Mouse (Mus musculus): ENCODE results near the gene Pak1ip1. TPM values are rescaled to one million over a fixed set of nuclear protein-coding genes. Genes with fewer than 3 reads are reported as not detected.
"Not testable (repeated sequence)": the region's sequence is repeated elsewhere in the genome, so short reads cannot be mapped to it uniquely, and the experiment has no call there.

Gene Pak1ip1
- polyA plus RNA-seq, 1 experiment: 32.0 TPM

DNA sequence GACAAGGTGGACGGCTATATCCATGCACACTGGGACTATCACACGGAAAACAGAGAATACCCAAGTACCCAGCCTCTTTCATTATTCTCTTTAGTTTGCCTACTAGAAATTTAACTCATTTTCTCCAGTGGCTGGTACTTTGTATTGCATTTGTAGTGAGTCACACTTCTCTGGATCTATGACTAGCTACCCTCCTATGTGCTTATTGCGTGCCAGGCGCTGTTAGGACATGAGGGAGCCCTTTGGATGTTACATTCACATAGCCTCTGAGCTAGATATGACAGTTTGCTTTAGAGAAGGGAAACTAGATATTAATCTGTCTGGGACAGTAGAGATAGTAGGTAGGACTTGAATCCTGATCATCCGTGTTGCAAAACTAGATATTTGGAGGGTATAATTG, 14.7 kb upstream of the Pak1ip1 start:
- WGBS: 95% methylated on average over 5 of the region's 5 CpGs
- H3K27ac ChIP-seq (ENCODE audit: insufficient read depth, low read depth, low read length): no peak overlapping the region
- H3K4me1 ChIP-seq (ENCODE audit: control insufficient read depth, insufficient read depth, low read length): no peaks in the 10 kb centered on the region
- DNase-seq: no peak
- H3K4me3 ChIP-seq (ENCODE audit: insufficient read depth, low read depth, low read length): no peak overlapping the region
- no peak for TF ChIP-seq POLR2A (IDR thresholded peaks at IDR 0.05; ENCODE audit: low read depth, low read length)
- no peak for TF ChIP-seq CTCF (conservative IDR thresholded peaks at IDR 0.05; ENCODE audit: insufficient read depth, insufficient read length, low read depth, low read length)
- no peaks in the 10 kb centered on the region for H3K27me3 ChIP-seq (replicated peaks; ENCODE audit: control insufficient read depth, insufficient read depth, low read length)
- no peaks in the 10 kb centered on the region for H3K36me3 ChIP-seq (ENCODE audit: control insufficient read depth, insufficient read depth, low read length)

GRCm38 (mm10) chr13:40987608-40988303, 13.1 kb upstream of the Pak1ip1 start:
- not testable (repeated sequence) for H3K4me1 ChIP-seq (ENCODE audit: control insufficient read depth, insufficient read depth, low read length); H3K36me3 ChIP-seq (ENCODE audit: control insufficient read depth, insufficient read depth, low read length); H3K27ac ChIP-seq (ENCODE audit: insufficient read depth, low read depth, low read length); H3K4me3 ChIP-seq (ENCODE audit: insufficient read depth, low read depth, low read length); DNase-seq; H3K27me3 ChIP-seq (replicated peaks; ENCODE audit: control insufficient read depth, insufficient read depth, low read length)
- WGBS: 68% methylated on average over 4 of the region's 4 CpGs

GRCm38 (mm10) chr13:40988418-40988817, 12.4 kb upstream of the Pak1ip1 start:
- Histone ChIP-seq H3K27me3 (replicated peaks; ENCODE audit: control insufficient read depth, insufficient read depth, low read length) (no peaks in the 10 kb centered on the region), H3K36me3 (ENCODE audit: control insufficient read depth, insufficient read depth, low read length) (no peaks in the 10 kb centered on the region), H3K27ac (ENCODE audit: insufficient read depth, low read depth, low read length) (no peak overlapping the region), H3K4me1 (ENCODE audit: control insufficient read depth, insufficient read depth, low read length) (no peaks in the 10 kb centered on the region), H3K4me3 (ENCODE audit: insufficient read depth, low read depth, low read length) (no peak overlapping the region)
- DNase-seq: peak; percentile 20
- 35% methylated on average over 2 of the region's 2 CpGs for WGBS
- TF ChIP-seq POLR2A (IDR thresholded peaks at IDR 0.05; ENCODE audit: low read depth, low read length) (no peak), CTCF (conservative IDR thresholded peaks at IDR 0.05; ENCODE audit: insufficient read depth, insufficient read length, low read depth, low read length) (no peak)

- TF ChIP-seq CTCF (conservative IDR thresholded peaks at IDR 0.05; ENCODE audit: insufficient read depth, insufficient read length, low read depth, low read length): no peak
- no peak for TF ChIP-seq POLR2A (IDR thresholded peaks at IDR 0.05; ENCODE audit: low read depth, low read length)
- DNase-seq: no peak
- Histone ChIP-seq H3K27me3 (replicated peaks; ENCODE audit: control insufficient read depth, insufficient read depth, low read length) (no peaks in the 10 kb centered on the region), H3K36me3 (ENCODE audit: control insufficient read depth, insufficient read depth, low read length) (no peaks in the 10 kb centered on the region), H3K27ac (ENCODE audit: insufficient read depth, low read depth, low read length) (no peak overlapping the region), H3K4me1 (ENCODE audit: control insufficient read depth, insufficient read depth, low read length) (no peaks in the 10 kb centered on the region), H3K4me3 (ENCODE audit: insufficient read depth, low read depth, low read length) (no peak overlapping the region)
- 17% methylated on average over 8 of the region's 8 CpGs for WGBS
Measured at GRCm38 (mm10) chr13:40994487-40995263, 6.1 kb upstream of the Pak1ip1 start.

GRCm38 (mm10) chr13:40998537-40998936, 2.3 kb upstream of the Pak1ip1 start:
- not testable (repeated sequence) for DNase-seq; H3K4me3 ChIP-seq (ENCODE audit: insufficient read depth, low read depth, low read length); H3K4me1 ChIP-seq (ENCODE audit: control insufficient read depth, insufficient read depth, low read length); H3K36me3 ChIP-seq (ENCODE audit: control insufficient read depth, insufficient read depth, low read length); H3K27me3 ChIP-seq (replicated peaks; ENCODE audit: control insufficient read depth, insufficient read depth, low read length); H3K27ac ChIP-seq (ENCODE audit: insufficient read depth, low read depth, low read length)
- WGBS: 88% methylated on average over 5 of the region's 5 CpGs

GRCm38 (mm10) chr13:41000140-41000925, 490 bp upstream of the Pak1ip1 start:
- peaks cover 4% of the 10 kb centered on the region; the same call in 1 of the 2 replicates for H3K4me1 ChIP-seq (ENCODE audit: control insufficient read depth, insufficient read depth, low read length)
- peak overlapping the region; percentile 100 for H3K27ac ChIP-seq (ENCODE audit: insufficient read depth, low read depth, low read length)
- no peaks in the 10 kb centered on the region for H3K36me3 ChIP-seq (ENCODE audit: control insufficient read depth, insufficient read depth, low read length)
- H3K27me3 ChIP-seq (replicated peaks; ENCODE audit: control insufficient read depth, insufficient read depth, low read length): no peaks in the 10 kb centered on the region
- H3K4me3 ChIP-seq (ENCODE audit: insufficient read depth, low read depth, low read length): peak overlapping the region; percentile 94
- TF ChIP-seq POLR2A (IDR thresholded peaks at IDR 0.05; ENCODE audit: low read depth, low read length) (no peak), CTCF (conservative IDR thresholded peaks at IDR 0.05; ENCODE audit: insufficient read depth, insufficient read length, low read depth, low read length) (peak; percentile 33; the same call in 1 of the 2 replicates)
- peak; percentile 50 for DNase-seq
- WGBS: under 1% methylated on average over 25 of the region's 25 CpGs

- no peak for TF ChIP-seq POLR2A (IDR thresholded peaks at IDR 0.05; ENCODE audit: low read depth, low read length)
- TF ChIP-seq CTCF (conservative IDR thresholded peaks at IDR 0.05; ENCODE audit: insufficient read depth, insufficient read length, low read depth, low read length): no peak
- 83% methylated on average over 5 of the region's 5 CpGs for WGBS
- Histone ChIP-seq H3K36me3 (ENCODE audit: control insufficient read depth, insufficient read depth, low read length) (no peaks in the 10 kb centered on the region), H3K27ac (ENCODE audit: insufficient read depth, low read depth, low read length) (no peak overlapping the region), H3K4me3 (ENCODE audit: insufficient read depth, low read depth, low read length) (no peak overlapping the region), H3K27me3 (replicated peaks; ENCODE audit: control insufficient read depth, insufficient read depth, low read length) (no peaks in the 10 kb centered on the region), H3K4me1 (ENCODE audit: control insufficient read depth, insufficient read depth, low read length) (peaks cover 4% of the 10 kb centered on the region; the same call in 1 of the 2 replicates)
- DNase-seq: no peak
Measured at GRCm38 (mm10) chr13:41002001-41002400, 1.2 kb downstream of the Pak1ip1 start.

Data from kidney, adult 2 months (tissue).